Mouse (Mus musculus) left cerebral cortex, adult 11 months (tissue): ENCODE measurements around the gene Fgfr2.
"Not testable (repeated sequence)": the region's sequence is repeated elsewhere in the genome, so short reads cannot be mapped to it uniquely, and the experiment has no call there.

Experiments
- DNase-seq: peaks from one replicate; pipeline ENCODE4 v3.0.0; 2022; ENCODE audit warnings: low spot score

The Fgfr2 gene

GRCm38 (mm10) chr7:133120221-133120751, 2.9 kb downstream of the Fgfr2 start:
- DNase-seq, result no peak

- DNase-seq, result no peak
Observed at GRCm38 (mm10) chr7:133117815-133118214, 5.3 kb downstream of the Fgfr2 start.

- no peak for DNase-seq
Observed at GRCm38 (mm10) chr7:133116542-133116941, 6.6 kb downstream of the Fgfr2 start.

- DNase-seq, result no peak
Observed at GRCm38 (mm10) chr7:133115886-133116285, 7.3 kb downstream of the Fgfr2 start.

- DNase-seq, result no peak
Observed at GRCm38 (mm10) chr7:133114847-133115470, 8.2 kb downstream of the Fgfr2 start.

GRCm38 (mm10) chr7:133113185-133113895, 9.8 kb downstream of the Fgfr2 start:
- no peak for DNase-seq

GRCm38 (mm10) chr7:133112351-133112831, 10.8 kb downstream of the Fgfr2 start:
- DNase-seq, result no peak

GRCm38 (mm10) chr7:133109442-133109841, 13.7 kb downstream of the Fgfr2 start:
- DNase-seq, result no peak

- DNase-seq, result no peak
Observed at GRCm38 (mm10) chr7:133108695-133109094, 14.5 kb downstream of the Fgfr2 start.

GRCm38 (mm10) chr7:133102578-133102977, 20.6 kb downstream of the Fgfr2 start:
- no peak for DNase-seq

GRCm38 (mm10) chr7:133101070-133101469, 22.1 kb downstream of the Fgfr2 start:
- no peak for DNase-seq

GRCm38 (mm10) chr7:133100178-133100577, 23.0 kb downstream of the Fgfr2 start:
- no peak for DNase-seq

GRCm38 (mm10) chr7:133099266-133099665, 23.9 kb downstream of the Fgfr2 start:
- no peak for DNase-seq

- no peak for DNase-seq
Observed at GRCm38 (mm10) chr7:133098118-133098793, 24.9 kb downstream of the Fgfr2 start.

GRCm38 (mm10) chr7:133095610-133096009, 27.5 kb downstream of the Fgfr2 start:
- not testable (repeated sequence) for DNase-seq

GRCm38 (mm10) chr7:133094711-133095495, 28.2 kb downstream of the Fgfr2 start:
- DNase-seq, result no peak

GRCm38 (mm10) chr7:133094161-133094560, 29.0 kb downstream of the Fgfr2 start:
- no peak for DNase-seq

GRCm38 (mm10) chr7:133093731-133094130, 29.4 kb downstream of the Fgfr2 start:
- no peak for DNase-seq

GRCm38 (mm10) chr7:133090641-133091040, 32.5 kb downstream of the Fgfr2 start:
- no peak for DNase-seq

- DNase-seq, result no peak
Observed at GRCm38 (mm10) chr7:133089621-133090260, 33.4 kb downstream of the Fgfr2 start.

- peak; percentile 30 for DNase-seq
Observed at GRCm38 (mm10) chr7:133088830-133089261, 34.3 kb downstream of the Fgfr2 start.
